Mouse (Mus musculus) thymus, adult 18-20 months (tissue): Measurements from ENCODE around the gene Hunk.

Source experiments
- DNase-seq, 2 experiments: peaks; one replicate each; pipeline ENCODE4 v3.0.0; 2022; ENCODE audit warnings: mixed read lengths in 2 of 2

Gene Hunk

DNA sequence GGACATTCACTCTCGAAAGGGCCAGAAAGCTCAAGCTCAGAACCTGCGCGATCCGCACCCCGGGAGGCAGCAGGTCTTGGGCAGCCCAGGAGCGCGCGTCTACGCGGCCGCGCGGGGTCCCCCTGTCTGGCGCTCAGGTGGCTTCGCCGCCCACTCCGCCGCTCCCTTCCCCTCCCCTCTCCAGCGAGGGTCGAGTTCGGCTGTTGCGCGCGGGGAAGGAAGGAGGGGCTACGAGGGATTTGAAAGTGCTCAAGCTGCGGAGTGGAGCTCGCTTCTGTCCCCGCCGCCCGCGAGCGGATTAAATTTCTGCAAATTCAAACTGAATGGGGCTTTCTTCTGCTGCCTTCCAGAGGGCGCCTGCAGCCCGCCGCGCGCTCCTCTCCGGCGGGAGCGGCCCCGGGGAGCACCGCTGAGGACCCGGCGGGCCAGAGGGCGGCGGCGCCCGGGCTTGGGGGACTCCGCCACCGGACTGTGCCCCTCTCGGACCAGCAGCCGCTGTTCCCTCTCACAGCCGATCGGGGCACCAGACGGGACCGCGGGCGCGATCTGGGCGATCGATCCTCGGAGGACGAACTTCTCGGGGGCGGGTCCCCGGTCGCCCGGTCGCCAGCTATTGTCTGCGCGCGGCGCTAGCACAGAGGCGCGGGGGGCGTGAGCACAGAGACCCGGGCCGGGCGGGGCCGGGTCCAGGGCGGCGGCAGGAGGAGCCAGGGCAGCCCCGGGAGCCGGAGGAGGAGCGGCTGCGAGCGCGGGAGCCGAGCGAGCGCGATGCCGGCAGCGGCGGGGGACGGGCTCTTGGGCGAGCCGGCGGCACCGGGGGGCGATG is at the start of gene Hunk:
Gene Hunk (plus strand): TSS at position 326 of the 826 bp plus-strand sequence.
- peak; percentile 8 to 9 for DNase-seq

DNA sequence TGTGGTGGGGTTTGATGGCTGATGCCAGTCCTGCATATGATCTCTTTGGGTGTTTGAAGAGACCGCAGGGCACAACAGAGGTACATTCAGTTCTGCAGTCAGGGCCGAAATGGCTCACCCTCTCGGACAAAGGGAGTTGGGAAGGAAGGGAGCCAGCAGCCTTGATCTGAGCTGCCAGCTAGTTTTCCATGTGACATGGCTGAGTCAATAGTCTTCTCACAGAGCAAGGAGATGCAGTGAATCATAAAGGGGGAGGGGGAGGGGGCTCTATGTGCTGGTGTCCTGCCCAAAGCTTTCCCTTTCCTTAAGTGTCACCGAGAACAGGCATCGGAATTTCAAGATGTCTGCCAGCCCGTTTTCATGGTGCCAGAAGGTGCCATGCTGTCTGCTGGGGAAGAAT is 46.8 kb upstream of the Hunk start:
- no peak for DNase-seq

GRCm38 (mm10) chr16:90341086-90341485 is 44.7 kb upstream of the Hunk start:
- no peak for DNase-seq

DNA sequence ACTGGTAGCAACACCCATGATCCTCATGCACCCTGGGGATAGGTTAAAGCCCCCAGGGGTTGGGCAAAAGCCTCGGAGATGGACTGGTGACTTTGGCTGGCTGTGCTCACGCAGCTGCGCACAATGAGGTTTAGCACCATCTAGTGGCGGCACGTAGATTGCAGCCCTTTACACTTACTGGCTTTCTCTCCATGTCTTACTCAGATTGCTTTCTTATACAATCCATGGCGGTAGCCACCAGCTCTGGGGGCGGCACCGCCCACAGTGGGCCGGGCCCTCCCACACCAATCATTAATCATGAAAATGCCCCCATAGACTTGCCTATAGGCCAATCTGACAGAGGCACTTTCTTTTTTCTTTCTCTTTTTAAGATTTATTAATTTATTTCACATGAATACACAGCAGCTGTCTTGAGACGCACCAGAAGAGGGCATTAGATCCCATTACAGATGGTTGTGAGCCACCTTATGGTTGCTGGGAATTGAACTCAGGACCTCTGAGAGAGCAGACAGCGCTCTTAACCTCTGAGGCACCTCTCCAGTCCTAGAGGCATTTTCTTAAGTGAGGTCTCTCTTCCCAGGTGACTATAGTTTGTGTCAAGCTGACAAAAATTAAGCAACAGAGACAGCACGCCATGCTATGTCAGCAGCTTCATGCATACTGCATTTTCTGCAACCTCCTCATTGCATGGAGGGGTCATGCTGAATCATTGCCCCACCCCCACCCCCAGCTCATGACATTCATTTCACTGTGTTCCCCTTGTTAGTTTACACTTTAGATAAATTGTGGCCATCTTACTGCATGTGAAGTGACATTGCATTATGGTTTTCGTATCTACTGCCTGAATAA is 35.9 kb upstream of the Hunk start:
- DNase-seq = peak; percentile 12 to 14

GRCm38 (mm10) chr16:90351726-90352125 is 34.1 kb upstream of the Hunk start:
- no peak for DNase-seq

- DNase-seq = no peak
Observed at GRCm38 (mm10) chr16:90352691-90353090, 33.1 kb upstream of the Hunk start.

DNA sequence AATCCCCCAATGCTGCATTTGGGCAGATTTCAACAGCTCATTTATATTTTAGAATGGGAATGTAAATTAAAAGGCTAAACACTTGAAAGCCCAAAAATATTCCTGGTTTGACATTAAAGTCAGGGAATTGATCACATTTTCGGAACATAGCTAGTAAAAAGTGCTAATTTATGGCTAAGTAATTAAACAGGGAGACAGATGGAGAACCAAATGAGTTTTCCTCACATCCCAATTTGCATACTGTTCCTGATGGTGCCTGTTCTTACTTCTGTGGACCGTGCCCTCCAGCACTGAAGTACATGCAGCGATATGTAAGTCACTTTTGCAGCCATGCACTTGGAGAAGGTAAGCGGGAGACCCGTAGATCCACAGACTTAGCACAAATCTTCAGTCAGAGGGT is 32.7 kb upstream of the Hunk start:
- no peak for DNase-seq

DNA sequence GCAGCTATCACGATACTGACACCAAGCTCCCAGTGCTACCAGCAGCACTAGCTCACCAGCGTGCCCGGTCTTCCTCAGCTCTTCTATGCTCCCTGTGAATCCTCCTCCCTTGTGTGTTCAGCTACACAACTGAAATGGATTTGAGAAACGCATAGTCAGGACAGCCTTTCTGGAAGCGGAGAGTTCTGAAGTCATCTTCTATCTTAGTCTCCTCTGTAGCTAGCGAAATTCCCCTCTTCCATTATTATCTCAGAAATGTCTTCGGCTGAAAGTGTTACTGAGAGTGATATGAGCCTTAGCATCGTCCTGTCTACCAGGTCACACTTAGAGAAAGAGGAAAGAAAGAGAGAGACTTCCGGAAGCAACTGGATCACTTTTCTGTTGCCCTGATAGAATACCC is 26.5 kb upstream of the Hunk start:
- DNase-seq = no peak

GRCm38 (mm10) chr16:90359750-90360149 is 26.1 kb upstream of the Hunk start:
- no peak for DNase-seq

DNA sequence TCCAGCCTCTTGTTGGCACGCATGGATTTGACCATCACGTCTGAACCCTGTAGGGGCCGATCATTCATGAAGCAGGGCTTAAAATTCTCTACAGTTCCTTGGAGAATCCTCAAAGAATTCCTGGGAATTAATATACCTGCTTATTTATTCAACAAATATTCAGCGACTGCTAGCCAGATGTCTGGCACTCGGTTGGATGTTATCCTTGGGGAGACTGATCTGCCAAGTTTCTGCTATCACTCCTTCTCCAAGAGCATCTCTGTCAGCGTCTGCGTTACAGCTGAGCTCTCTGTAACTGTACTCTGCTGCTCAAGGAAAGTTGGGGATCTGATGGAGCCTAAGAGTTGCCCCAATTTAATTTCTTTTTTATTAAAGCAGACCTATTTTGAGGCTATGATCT is 25.5 kb upstream of the Hunk start:
- no peak for DNase-seq

GRCm38 (mm10) chr16:90362926-90363325 is 22.9 kb upstream of the Hunk start:
- DNase-seq = no peak

DNA sequence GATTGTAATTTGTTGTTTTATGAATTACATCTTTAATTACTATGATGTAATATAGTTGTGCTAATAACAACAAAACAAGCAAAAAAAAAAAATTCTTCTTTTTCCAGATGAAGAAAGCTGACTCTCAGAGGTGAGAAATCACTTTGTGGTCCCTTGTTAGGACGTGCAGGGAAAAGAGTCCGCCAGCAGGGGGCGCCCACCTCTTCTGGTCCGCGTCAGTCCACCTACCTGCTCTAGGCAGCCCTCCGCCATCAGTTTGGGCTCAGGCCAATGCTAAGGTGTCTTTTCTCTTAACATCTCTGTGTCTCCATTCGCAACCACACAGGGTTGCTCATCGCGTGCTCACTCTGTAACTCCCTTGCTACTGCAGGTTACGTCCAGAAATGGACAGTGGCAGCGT is 5.9 kb upstream of the Hunk start:
- DNase-seq = peak; percentile 4 to 11

DNA sequence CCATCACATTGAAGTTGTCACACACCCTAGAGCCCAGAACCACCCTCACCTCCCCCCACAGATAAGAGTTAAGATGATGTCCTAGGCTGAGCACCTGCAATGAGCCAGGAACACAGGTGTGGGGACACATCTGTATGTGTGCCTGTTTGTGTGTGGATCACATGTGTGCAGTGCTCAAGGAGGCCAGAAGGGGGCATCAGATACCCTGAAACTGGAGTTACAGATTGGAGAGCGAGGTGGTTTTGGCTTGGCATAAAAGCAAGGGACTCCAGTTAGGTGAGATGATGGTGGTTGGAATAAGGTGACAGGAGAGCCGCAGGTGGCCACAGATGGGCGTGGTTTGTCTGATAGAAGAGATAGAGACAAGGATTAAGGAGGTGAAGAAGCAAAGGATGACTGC is 4.2 kb upstream of the Hunk start:
- DNase-seq = no peak

DNA sequence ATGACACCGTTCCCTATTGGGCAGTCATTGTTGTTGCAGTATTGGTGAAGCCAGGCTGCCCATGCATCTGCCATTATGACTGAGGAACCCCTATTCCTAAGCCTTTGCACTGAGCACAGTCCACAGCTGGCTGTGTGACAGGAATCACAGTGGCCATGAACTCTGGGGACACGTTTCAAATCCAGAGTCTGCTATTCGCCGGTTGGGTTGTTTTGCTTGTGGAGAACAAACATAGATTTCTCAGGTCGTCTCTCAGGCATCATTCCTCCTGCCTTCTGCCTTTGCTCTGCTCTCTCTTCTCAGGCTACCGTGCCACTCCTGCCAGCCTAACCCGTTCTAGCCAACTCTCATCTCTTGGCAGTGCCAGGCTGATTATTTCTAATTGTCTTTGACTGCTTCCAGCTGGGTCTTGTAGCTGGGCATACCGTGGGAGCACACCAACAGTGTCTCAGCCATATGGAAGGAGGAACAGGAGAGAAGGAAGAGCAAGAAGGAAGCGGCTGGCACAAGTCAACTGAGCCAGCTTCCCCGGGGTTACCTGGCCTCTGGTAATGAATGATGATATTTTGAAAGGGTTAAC is 3.0 kb upstream of the Hunk start:
- no peak for DNase-seq

- no peak for DNase-seq
Observed at GRCm38 (mm10) chr16:90384058-90384457, 1.8 kb upstream of the Hunk start.

DNA sequence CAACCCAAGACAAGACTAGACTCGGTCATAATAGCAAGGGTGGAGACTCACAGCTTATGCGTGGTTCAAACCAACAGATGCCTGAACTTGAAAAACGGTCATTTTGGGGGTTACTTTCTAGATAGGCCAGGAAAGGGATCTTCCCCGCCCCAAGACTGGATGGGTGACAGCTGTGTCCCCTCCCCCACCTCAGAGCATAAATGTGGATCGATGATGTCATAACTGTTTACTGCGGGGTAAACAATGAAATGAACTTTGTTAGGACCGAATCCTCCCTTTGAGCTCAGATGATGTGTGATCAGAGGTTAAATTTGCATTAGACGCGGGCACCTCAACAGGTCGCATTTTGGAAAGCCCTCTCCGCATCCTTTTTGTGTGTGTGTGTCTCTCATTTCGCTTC is 967 bp upstream of the Hunk start:
- DNase-seq = no peak

DNA sequence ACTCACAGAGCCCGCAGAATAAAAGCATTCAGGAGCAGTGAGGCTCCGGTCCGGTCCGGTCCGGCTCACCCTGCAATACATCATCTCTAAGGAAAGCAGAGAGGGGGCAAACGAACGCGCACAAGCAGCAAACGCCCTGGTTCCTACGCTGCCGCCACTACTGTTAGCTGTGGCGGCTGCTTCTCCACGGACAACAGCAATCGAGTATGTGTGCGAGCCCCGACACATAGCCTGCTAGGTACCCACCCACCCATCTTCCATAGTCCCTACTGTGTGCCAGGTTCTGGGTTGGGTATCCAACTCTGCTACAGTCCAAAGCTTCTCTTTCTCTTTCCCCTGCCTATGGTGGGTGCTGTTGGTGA is 506 bp upstream of the Hunk start:
- DNase-seq = no peak

DNA sequence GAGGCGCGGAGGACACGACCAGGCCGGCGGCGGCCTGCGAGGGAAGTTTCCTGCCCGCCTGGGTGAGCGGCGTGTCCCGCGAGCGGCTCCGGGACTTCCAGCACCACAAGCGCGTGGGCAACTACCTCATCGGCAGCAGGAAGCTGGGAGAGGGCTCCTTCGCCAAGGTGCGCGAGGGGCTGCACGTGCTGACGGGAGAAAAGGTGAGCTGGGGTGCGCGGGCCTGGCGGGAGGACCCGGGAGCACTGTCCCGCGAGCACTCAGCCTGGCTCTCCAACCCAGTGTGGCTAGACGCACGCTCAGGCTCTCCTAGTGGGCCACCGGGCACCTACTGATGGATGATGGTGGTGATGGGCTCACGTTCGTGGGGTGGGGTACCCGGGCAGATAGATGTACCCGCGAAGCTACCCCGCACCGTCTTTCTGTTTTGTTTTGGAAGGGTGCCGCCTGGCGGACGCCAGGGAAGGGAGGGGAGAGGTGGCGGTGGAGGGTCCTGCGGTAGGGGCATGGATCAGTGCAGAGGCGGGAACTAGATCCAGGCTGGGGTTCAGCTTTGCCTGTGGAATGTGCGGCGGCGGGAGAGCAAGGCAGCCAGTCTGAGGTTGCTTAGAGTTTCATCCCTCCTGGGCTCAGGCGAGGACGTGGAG is 824 bp downstream of the Hunk start:
- DNase-seq = peak in 1 of 2 experiments; percentile 6

GRCm38 (mm10) chr16:90387161-90387671 is 1.4 kb downstream of the Hunk start:
- DNase-seq = no peak

DNA sequence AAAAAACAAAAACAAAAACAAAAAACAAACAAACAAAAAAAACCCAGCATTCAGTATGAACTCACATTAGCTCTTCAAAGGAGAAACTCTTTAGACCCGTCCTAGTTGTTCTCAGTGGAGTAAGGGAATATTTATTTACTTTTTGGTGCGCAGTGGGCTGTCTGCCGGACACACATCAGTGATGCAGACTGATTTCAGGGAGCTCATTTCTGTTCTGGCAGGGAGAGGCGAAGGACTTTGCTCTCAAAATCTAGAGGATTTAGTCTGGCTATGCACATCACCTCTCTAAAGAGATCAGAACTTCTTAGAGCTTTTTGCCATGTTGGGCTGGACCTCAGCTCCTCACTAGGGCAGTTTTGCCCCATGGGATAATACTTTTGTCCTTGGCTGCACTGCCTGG is 2.1 kb downstream of the Hunk start:
- no peak for DNase-seq

- no peak for DNase-seq
Observed at GRCm38 (mm10) chr16:90389103-90389750, 3.4 kb downstream of the Hunk start.

DNA sequence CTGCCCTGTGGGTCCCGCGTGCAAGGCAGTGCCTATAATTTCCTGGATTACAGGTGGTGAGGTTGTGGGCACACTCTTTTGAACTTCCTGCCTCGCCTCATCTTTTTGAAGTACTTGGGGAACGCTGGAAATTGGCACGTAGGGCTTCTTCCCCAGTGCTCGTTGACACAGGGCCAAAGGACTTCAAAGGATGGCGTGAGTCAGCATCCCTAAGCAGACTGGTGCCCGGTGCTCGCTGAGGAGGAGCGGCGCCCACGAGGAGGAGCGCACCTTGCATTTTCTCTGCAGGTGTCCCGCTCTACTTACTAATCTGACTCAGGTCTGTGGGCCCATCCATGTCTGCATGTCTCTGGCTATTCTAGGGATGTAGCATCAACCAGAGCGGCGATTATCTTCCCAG is 4.9 kb downstream of the Hunk start:
- DNase-seq = no peak

DNA sequence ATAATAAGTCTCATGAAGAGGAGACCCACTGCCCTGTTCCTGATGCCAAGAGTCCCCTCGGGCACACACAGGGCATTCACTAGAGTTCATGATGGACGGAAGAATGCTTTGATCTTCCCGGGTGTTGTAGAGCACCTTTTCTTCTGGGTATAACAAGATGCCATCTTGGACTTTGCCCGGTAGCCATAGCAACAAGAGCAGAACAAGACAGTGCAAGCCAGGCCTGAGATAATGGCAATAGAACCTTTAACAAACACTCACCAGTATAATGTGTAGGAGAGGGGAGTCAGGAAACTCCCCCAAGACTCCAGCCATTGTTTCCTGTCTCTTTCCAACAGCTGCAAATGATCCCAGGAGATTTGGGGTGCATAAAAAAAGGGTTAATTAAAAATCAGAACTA is 8.9 kb downstream of the Hunk start:
- no peak for DNase-seq
